Mouse (Mus musculus) spleen, adult 18-20 months (tissue): Measurements from ENCODE around the gene Gbp6.
"Not testable (repeated sequence)": the region's sequence is repeated elsewhere in the genome, so short reads cannot be mapped to it uniquely, and the experiment has no call there.

ENCODE experiments used
- DNase-seq, 2 experiments: peaks; one replicate each; pipeline ENCODE4 v3.0.0; 2022; ENCODE audit warnings: mixed read lengths in 2 of 2

Gene Gbp6

GRCm38 (mm10) chr5:105293226-105294165 lies at the start of gene Gbp6, which contains the start of gene Gm43302:
Gene Gbp6, minus strand, starts transcription at chr5:105293698.
Gene Gm43302, minus strand, starts transcription at chr5:105293695.
- not testable (repeated sequence) for DNase-seq

DNA sequence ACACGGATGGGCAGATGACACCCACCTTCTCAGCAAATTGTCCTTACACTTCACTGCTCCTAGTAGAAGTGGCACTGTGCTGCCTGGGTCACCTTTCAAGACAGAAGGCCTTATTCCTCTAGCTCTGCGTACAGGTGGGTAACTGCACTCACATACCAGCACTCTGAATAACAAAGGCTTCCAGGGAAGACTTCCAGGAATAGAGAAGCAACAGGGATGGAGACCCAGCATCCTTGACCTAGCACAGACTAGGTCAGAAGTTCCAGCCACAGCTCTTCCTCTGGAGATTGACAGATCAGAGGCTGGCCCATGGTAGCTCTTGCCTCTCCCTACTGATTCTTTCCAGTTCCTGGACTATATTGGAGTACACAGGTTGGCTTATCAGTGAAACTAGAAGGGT lies 47.8 kb upstream of the Gbp6 start:
- no peak for DNase-seq

DNA sequence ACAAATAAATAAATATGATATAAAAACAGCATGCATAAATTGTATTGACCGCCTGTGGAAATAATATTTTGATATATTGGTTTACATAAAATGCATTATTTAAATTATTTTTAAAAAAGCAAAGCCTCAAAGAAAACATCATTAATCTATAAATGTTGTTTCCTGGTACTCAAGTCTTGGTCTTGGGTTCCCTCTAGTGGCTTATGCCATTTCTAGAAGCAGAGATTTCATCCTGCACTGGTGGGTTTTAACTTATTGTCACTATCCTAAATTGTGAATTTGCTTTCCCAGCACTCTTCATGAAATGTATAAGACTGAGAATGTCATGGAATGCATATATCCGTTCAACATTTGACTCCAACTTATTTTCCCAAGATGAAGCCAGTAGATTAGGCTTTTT lies 29.0 kb upstream of the Gbp6 start:
- no peak for DNase-seq

GRCm38 (mm10) chr5:105310941-105311340 lies 17.4 kb upstream of the Gbp6 start:
- DNase-seq = no peak

DNA sequence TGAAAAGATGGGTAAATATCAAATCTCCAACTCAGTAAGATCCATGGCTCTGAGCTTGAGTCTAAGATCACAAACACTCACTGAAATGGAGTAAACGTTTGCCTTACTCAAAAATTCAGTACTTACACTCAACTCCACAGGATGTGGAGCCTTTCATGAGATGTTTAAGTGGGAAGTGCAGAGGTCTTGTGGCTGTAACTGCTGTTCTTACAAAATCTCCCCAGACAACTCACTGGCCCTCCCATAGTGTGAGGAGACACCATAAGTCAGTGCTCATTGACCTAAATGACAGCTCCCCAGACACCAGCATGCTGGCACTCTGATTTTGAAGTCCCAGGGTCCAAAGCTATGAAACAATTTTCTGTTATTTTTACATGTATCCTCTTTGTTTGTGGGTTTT lies 15.7 kb upstream of the Gbp6 start:
- DNase-seq = not testable (repeated sequence)

DNA sequence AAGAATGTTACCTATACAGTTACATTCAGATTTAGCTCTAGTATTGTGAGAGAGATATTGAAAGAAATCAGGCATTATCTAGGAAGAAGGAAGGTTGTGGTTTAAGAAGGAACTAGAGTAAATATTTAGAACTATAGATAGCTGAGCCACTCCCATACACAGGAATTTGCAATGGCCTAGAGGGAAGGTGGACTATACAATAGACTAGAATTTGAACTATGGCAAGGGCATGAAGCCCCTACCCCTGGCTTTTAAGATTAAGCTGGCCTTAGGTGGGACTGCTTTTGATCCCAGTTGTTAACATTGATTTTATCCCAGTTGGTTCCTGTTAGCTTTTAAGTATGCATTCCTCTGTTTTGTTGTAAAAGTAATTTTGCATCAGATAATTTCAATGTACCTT lies 13.4 kb upstream of the Gbp6 start:
- not testable (repeated sequence) for DNase-seq

DNA sequence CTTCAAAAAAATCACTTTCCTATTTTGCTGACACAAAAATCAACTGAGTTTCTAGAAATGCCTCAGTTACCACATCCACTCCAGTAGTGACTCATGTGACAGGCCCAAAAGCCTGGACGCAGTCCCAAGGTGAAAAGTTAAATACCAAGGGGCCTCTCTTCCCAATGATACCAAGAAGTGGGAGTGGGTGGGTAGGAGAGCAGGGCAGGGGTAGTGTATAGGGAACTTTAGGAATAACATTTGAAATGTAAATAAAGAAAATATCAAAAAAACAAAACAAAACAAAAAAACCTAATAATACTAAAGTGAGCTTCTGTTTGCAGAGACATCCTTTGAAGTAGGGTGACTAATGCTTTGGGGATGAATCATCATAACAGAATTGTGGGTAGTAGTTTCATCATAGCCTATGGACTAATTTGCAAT lies 12.7 kb upstream of the Gbp6 start:
- DNase-seq = no peak

DNA sequence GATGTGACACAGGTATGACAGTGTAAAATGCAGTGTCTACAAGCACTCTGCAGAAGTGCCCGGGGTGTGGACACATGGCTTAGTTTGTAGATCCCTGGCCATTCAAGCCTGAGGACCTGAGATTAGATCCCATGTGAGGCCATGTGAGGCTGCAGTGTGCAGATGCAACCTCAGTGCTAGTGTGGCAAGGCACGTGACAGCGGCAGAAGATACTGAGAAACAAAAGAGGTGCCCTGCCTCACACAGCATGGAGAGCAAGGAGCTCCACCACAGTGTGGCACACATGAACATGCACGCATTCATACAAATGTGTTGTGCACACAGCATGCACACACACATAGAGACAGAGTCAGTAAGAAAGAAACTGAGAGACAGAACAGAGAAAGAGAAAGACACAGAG lies 12.2 kb upstream of the Gbp6 start:
- DNase-seq = not testable (repeated sequence)

GRCm38 (mm10) chr5:105301963-105302362 lies 8.5 kb upstream of the Gbp6 start:
- DNase-seq = no peak

DNA sequence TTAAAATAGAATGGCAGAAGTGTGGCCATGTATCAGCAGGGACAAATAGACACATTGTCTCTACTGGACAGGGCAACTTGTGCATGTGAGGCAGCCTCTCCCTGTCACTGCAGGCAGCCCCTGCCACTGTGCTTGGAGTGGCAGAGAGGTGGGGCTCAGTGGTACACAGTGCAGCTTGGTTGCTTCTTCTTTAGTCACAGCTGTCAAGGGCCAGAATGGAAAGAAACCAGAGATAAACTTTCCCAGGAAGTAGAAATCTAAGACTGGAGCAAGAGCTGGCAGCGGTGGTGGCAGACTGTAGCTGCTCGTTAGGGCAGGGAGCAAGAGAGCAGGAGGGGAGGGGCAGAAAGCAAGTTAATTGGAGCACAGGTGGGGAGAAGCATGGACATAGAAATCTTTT lies 8.0 kb upstream of the Gbp6 start:
- DNase-seq = no peak

GRCm38 (mm10) chr5:105295746-105296145 lies 2.2 kb upstream of the Gbp6 start:
- no peak for DNase-seq

DNA sequence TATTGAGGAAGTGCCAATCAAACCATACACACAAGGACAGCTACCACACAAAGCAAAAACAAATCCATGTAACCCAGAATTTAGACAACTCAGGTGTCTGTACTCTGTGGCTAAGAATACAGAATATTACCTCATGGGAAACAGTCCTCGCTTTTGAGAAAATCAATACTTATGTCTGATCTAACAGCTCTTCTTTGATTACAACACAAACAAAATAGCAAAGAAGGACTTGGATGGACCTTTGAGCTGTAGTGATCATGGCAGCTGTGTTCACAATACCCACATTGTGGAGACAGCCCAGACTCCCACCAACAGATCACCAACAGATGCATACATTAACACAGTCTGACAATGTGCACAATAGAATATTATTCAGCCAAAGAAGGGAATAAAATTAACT lies 1.0 kb downstream of the Gbp6 start:
- no peak for DNase-seq

DNA sequence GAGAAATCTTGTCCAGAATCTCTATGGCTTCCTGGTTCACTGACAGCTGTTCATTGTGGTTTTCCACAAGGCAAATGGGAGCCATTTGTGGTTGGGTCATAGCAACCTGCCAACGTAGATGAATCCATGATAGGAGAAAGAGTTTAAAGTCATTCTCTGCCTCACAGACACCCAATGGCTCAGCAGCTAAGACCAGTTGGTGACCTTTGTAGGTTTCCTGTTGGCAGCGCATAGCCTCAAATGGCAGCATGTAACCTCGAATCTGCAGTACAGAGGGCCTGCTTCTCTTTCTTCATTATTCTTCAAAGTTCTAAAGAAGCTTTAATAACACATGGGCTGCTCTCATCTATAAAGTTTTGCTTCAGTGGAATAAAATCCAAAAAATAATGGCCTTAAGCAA lies 2.6 kb downstream of the Gbp6 start:
- DNase-seq = not testable (repeated sequence)

DNA sequence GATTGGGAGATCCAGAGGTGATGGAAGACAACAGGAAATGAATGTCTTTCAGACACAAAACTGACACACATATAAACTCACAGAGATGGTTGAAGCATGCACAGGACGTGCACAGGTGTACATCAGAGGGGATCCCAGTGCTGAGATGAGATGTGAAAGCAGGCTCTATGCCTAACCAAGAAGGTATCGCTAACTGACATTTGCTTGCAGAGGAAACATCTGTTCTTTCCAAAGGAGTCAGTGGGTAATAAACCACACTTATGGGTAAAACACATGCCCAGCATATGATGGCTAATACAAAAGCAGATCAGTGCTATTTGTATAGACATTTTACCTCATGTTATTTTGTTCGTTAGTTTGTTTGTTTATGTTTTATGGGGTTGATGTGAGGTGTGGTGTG lies 32.8 kb downstream of the Gbp6 start:
- DNase-seq = not testable (repeated sequence)

- no peak for DNase-seq
Observed at GRCm38 (mm10) chr5:105252491-105252890, 41.0 kb downstream of the Gbp6 start.

DNA sequence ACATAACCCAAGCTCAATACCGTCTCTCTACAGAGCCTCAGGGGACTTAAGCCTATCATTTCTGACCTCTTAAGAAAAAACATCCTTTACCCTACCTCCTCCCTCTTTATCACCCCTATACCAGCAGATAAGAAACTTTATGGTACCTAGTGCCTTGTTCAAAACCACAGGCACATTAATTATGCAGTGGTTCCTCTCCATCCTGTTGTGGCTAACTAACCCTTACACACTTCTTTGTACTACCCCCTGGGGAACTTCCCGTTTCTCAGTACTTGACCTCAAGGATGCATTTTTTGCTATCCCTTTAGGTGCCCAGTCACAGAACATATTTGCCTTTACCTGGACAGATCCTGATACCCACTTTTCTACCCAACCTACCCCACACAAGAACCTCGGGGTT lies 48.8 kb downstream of the Gbp6 start:
- not testable (repeated sequence) for DNase-seq

DNA sequence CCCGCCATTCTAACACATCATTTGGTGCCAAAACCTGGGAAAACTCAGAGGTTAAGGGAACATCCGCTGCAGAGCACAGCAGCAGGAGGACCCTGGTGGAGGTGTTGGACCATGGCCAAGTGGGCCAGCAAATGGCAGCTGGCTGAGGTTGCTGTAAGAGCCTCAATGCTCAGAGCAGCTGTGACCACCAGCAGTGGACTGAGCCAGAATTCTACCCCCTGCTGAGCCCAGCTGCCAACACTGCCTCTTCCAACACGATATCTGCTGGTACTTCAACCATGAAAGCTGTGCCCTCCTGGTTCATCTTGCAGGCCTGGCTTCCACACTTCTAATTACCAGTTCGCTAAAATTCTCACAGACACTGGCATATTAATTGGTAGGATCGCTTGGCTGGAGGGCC lies 52.5 kb downstream of the Gbp6 start:
- DNase-seq = not testable (repeated sequence)

- DNase-seq = not testable (repeated sequence)
Observed at GRCm38 (mm10) chr5:105239483-105240047, 53.9 kb downstream of the Gbp6 start, which contains the start of gene Gbp10. Gene Gbp10, minus strand, starts transcription at chr5:105239533.

DNA sequence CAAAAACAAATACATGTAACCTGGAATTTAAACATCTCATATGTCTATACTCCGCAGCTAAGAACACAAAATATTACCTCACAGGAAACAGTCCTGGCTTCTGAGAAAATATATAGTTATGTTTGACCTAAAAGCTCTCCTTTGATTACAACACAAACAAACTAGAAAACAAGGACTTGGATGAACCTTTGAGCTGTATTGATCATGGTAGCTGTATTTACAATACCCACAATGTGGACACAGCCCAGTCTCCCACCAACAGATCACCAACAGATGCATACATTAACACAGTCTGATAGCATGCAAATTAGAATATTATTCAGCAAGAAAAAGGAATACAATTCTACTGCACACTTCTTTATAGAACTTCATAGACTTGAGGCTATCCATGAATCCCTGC lies 55.1 kb downstream of the Gbp6 start:
- DNase-seq = not testable (repeated sequence)

DNA sequence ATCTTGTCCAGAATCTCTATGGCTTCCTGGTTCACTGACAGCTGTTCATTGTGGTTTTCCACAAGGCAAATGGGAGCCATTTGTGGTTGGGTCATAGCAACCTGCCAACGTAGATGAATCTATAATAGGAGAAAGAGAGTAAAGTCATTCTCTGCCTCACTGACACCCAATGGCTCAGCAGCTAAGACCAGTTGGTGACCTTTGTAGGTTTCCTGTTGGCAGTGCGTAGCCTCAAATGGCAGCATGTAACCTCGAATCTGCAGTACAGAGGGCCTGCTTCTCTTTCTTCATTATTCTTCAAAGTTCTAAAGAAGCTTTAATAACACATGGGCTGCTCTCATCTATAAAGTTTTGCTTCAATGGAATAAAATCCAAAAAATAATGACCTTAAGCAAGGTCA lies 57.5 kb downstream of the Gbp6 start:
- not testable (repeated sequence) for DNase-seq
